Mouse (Mus musculus) midbrain, embryonic 14.5 days (tissue): ENCODE data around the gene Trpv2. TPM values are rescaled to one million over a fixed set of nuclear protein-coding genes. Genes with fewer than 3 reads are reported as not detected.

Experiments
- ATAC-seq: fragments of 200-750 bp; cut with Nextera tagmentation; 2 replicates; pipeline ENCODE4 v1.8.0; 2017; ENCODE audit warnings: moderate number of reproducible peaks, moderate library complexity; ENCODE audit not compliant: low FRiP score, low TSS enrichment
- DNase-seq: peaks from one replicate; pipeline ENCODE4 v3.0.0-alpha.2; 2015
- H3K27ac ChIP-seq: fragments of 300-500 bp; sonication (generic); replicated peaks from 2 replicates; pipeline ENCODE4 v1.5.1; 2014; ENCODE audit warnings: mild to moderate bottlenecking, low read depth, low read length, moderate library complexity
- H3K27me3 ChIP-seq: fragments of 300-500 bp; sonication (generic); 2 replicates; pipeline ENCODE4 v1.6.1; 2014; ENCODE audit warnings: low read length, control low read depth, mixed read lengths; ENCODE audit not compliant: control insufficient read depth, insufficient read depth
- H3K36me3 ChIP-seq: fragments of 300-500 bp; sonication (generic); 2 replicates; pipeline ENCODE4 v1.6.1; 2014; ENCODE audit warnings: low read length, control low read depth; ENCODE audit not compliant: control insufficient read depth, insufficient read depth
- H3K4me1 ChIP-seq: fragments of 300-500 bp; sonication (generic); 2 replicates; pipeline ENCODE4 v1.6.1; 2014; ENCODE audit warnings: mild to moderate bottlenecking, antibody characterized with exemption, low read length, control low read depth; ENCODE audit not compliant: control insufficient read depth, insufficient read depth
- H3K4me2 ChIP-seq: fragments of 300-500 bp; sonication (generic); 2 replicates; pipeline ENCODE4 v1.6.1; 2014; ENCODE audit warnings: mild to moderate bottlenecking, low read length, moderate library complexity
- H3K4me3 ChIP-seq: fragments of 300-500 bp; sonication (generic); replicated peaks from 2 replicates; pipeline ENCODE4 v1.5.1; 2014; ENCODE audit warnings: low read depth, low read length
- H3K9ac ChIP-seq: fragments of 300-500 bp; sonication (generic); replicated peaks from 2 replicates; pipeline ENCODE4 v1.6.1; 2014; ENCODE audit warnings: mild to moderate bottlenecking, low read length, moderate library complexity
- H3K9me3 ChIP-seq: fragments of 300-500 bp; sonication (generic); 2 replicates; pipeline ENCODE4 v1.6.1; 2016; ENCODE audit warnings: low read length, control low read depth, mixed read lengths; ENCODE audit not compliant: control insufficient read depth
- WGBS: fragments of 180-500 bp; shearing (Covaris S2); extraction: QIAGEN DNeasy Blood & Tissue Kit; methylation state at CpG from one replicate; pipeline ENCODE4 v1.1.7; 2014; 5-methylcytosine and 5-hydroxymethylcytosine counted together
- polyA plus RNA-seq: library from polyadenylated mRNA; unstranded; fragments of >200 nt; fragmentation: Nextera tagmentation; extraction: Ambion mirVana; gene quantifications from 2 replicates; pipeline ENCODE4 v1.2.1, GENCODE M21; 2014

Gene Trpv2
- polyA plus RNA-seq: 26.4 and 28.0 TPM in 2 replicates

- ATAC-seq (no peak), DNase-seq (no peak)
- Histone ChIP-seq H3K27me3 (no peaks in the 10 kb centered on the region), H3K4me3 (peak within 1 kb of the TSS; percentile 59), H3K9ac (peak within 1 kb of the TSS; percentile 75), H3K9me3 (no peaks in the 10 kb centered on the region), H3K36me3 (0 out of 2 replicates have a peak, but pooled peaks cover 3% of the 10 kb centered on the region), H3K4me2 (peak within 1 kb of the TSS; percentile 99), H3K4me1 (peaks cover 12% of the 10 kb centered on the region), H3K27ac (no peak within 1 kb of the TSS)
- WGBS: 84% methylated on average over 6 of the region's 6 CpGs
Measured at GRCm38 (mm10) chr11:62573959-62574702, at the start of gene Trpv2. TSS of gene Trpv2 (plus strand) at chr11:62574486.

GRCm38 (mm10) chr11:62537089-62537488 lies 37.2 kb upstream of the Trpv2 start:
- Histone ChIP-seq H3K4me1 (peaks cover 15% of the 10 kb centered on the region), H3K9ac (peak overlapping the region; percentile 47; the same call in 1 of the 2 replicates), H3K27ac (no peak overlapping the region), H3K4me2 (peak overlapping the region; percentile 85), H3K36me3 (peaks cover 18% of the 10 kb centered on the region), H3K27me3 (no peaks in the 10 kb centered on the region), H3K4me3 (peak overlapping the region; percentile 81), H3K9me3 (no peaks in the 10 kb centered on the region)
- DNase-seq: no peak
- WGBS: 84% methylated on average over 8 of the region's 8 CpGs
- no peak for ATAC-seq

GRCm38 (mm10) chr11:62537590-62537989 lies 36.7 kb upstream of the Trpv2 start:
- WGBS: 17% methylated on average over 7 of the region's 7 CpGs
- Histone ChIP-seq H3K27me3 (no peaks in the 10 kb centered on the region), H3K9me3 (no peaks in the 10 kb centered on the region), H3K4me3 (peak overlapping the region; percentile 81), H3K27ac (no peak overlapping the region), H3K4me2 (peak overlapping the region; percentile 85), H3K36me3 (peaks cover 14% of the 10 kb centered on the region), H3K9ac (peak overlapping the region; percentile 47; the same call in 1 of the 2 replicates), H3K4me1 (peaks cover 15% of the 10 kb centered on the region)
- ATAC-seq (no peak), DNase-seq (peak; percentile 56)

GRCm38 (mm10) chr11:62538321-62539088 lies 35.8 kb upstream of the Trpv2 start:
- H3K27ac ChIP-seq: peak overlapping the region; percentile 86
- DNase-seq: peak; percentile 77
- peak overlapping the region; percentile 93 for H3K9ac ChIP-seq
- H3K27me3 ChIP-seq: no peaks in the 10 kb centered on the region
- H3K36me3 ChIP-seq: peaks cover 7% of the 10 kb centered on the region
- peak overlapping the region; percentile 81 for H3K4me3 ChIP-seq
- H3K4me2 ChIP-seq: peak overlapping the region; percentile 85
- H3K9me3 ChIP-seq: no peaks in the 10 kb centered on the region
- ATAC-seq: peak; percentile 79
- WGBS: under 1% methylated on average over 70 of the region's 73 CpGs
- peaks cover 15% of the 10 kb centered on the region for H3K4me1 ChIP-seq

- H3K4me1 ChIP-seq: peaks cover 15% of the 10 kb centered on the region
Measured at GRCm38 (mm10) chr11:62539089-62539890, 35.0 kb upstream of the Trpv2 start, which contains the start of gene Cenpv. TSS of gene Cenpv (minus strand) at chr11:62539261.

GRCm38 (mm10) chr11:62540167-62540566 lies 34.1 kb upstream of the Trpv2 start:
- H3K9me3 ChIP-seq: no peaks in the 10 kb centered on the region
- DNase-seq (no peak), ATAC-seq (no peak)
- no peak overlapping the region for H3K4me2 ChIP-seq
- H3K4me1 ChIP-seq: peaks cover 15% of the 10 kb centered on the region
- WGBS: 83% methylated on average over 7 of the region's 7 CpGs
- no peaks in the 10 kb centered on the region for H3K36me3 ChIP-seq
- no peak overlapping the region for H3K27ac ChIP-seq
- H3K27me3 ChIP-seq: no peaks in the 10 kb centered on the region
- no peak overlapping the region for H3K9ac ChIP-seq
- no peak overlapping the region for H3K4me3 ChIP-seq

More at GRCm38 (mm10) chr11:62539089-62539890, 35.0 kb upstream of the Trpv2 start, which contains the start of gene Cenpv:
- DNase-seq: peak; percentile 90
- H3K36me3 ChIP-seq: peaks cover 1% of the 10 kb centered on the region; the same call in 1 of the 2 replicates
- 7% methylated on average over 50 of the region's 57 CpGs for WGBS
- peak within 1 kb of the TSS; percentile 81 for H3K4me3 ChIP-seq
- H3K4me2 ChIP-seq: peak within 1 kb of the TSS; percentile 85
- no peaks in the 10 kb centered on the region for H3K9me3 ChIP-seq
- ATAC-seq: peak; percentile 68; the same call in 1 of the 2 replicates
- no peaks in the 10 kb centered on the region for H3K27me3 ChIP-seq
- peak within 1 kb of the TSS; percentile 93 for H3K9ac ChIP-seq
- peak within 1 kb of the TSS; percentile 86 for H3K27ac ChIP-seq

- 56% methylated on average over 2 of the region's 2 CpGs for WGBS
- Histone ChIP-seq H3K36me3 (no peaks in the 10 kb centered on the region), H3K27me3 (no peaks in the 10 kb centered on the region), H3K9ac (no peak overlapping the region), H3K4me3 (no peak overlapping the region), H3K4me1 (peaks cover 15% of the 10 kb centered on the region), H3K27ac (no peak overlapping the region), H3K9me3 (no peaks in the 10 kb centered on the region), H3K4me2 (no peak overlapping the region)
- DNase-seq (no peak), ATAC-seq (no peak)
Measured at GRCm38 (mm10) chr11:62540969-62541368, 33.3 kb upstream of the Trpv2 start.

GRCm38 (mm10) chr11:62541581-62541980 lies 32.7 kb upstream of the Trpv2 start:
- Histone ChIP-seq H3K36me3 (no peaks in the 10 kb centered on the region), H3K4me1 (peaks cover 15% of the 10 kb centered on the region), H3K9me3 (no peaks in the 10 kb centered on the region), H3K4me2 (no peak overlapping the region), H3K9ac (no peak overlapping the region), H3K27ac (no peak overlapping the region), H3K27me3 (no peaks in the 10 kb centered on the region), H3K4me3 (no peak overlapping the region)
- ATAC-seq (no peak), DNase-seq (no peak)
- WGBS: 86% methylated on average over 8 of the region's 8 CpGs
